Mouse (Mus musculus): ENCODE results near the gene Cd300ld3.

Gene Cd300ld3

DNA sequence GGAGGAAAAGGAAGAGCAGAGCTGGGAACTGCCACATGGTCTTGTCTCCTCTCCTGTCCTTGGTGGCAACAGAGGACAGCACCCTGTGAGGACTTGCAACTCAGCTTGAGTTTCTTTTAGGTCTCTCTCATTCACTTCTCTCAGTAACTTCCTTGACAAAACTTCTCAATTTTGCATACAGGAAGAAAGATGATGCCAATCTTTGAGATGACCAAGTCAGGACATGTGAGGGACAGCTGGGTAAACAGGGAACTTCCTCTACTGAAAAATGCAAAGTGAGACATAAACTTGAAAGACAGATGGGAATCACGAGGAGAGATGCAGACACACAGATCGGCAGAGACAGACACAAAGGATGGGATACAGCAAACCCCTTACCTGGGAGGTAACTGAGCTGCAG is at the start of gene Cd300ld3:
TSS of gene Cd300ld3 (minus strand) at position 151 of the 400 bp plus-strand sequence.
- peak; percentile 57 for DNase-seq (ENCODE audit: low read depth)

DNA sequence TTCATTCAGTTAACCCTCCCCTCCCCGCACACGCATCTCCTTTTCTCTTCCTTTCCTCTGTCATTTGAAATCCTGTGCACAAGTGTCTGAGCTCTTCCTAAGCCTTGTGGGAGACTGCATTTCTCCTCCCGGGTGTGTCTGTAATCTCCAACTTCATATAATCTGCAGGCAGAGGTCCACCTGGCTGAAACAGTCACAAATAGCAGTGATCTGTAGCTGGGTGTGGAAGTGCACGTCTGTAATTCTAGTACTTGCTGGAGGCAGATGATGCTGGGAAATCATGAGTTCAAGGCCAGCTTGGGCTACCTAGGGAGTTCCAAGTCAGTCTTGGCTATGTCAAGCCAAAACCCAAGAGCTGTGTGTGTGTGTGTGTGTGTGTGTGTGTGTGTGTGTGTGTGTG is 43.9 kb upstream of the Cd300ld3 start:
- no peak for DNase-seq (ENCODE audit: low read depth)

DNA sequence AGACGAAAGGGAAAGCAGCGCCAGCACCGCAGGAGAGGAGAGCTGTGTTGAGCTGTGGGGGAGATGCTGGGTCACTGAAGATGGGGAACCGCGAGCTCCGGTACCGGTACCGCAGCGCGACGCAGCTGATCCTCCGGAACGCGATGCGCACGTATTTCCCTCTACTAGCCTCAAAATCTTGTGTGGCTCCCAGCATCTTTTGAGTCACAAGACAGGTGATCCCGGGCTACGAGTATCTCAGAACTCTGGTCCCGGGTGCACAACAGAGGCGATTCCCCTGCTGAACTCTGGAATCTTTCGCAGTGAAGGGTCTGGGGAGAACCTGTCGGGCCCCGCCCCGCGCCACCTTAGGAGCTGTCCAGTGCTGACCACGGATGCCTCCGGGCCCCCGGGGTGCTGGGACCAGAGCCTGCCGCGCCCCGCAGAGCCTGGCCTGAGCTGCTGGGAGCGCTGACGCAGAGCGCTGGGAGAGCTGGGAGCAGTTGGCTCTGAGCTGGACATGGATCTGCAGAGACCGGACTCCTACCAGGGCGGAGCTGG is 43.2 kb upstream of the Cd300ld3 start, which contains the start of gene Rab37:
TSS of gene Rab37 (plus strand) at position 70 of the 540 bp plus-strand sequence.
- no peak for DNase-seq (ENCODE audit: low read depth)

DNA sequence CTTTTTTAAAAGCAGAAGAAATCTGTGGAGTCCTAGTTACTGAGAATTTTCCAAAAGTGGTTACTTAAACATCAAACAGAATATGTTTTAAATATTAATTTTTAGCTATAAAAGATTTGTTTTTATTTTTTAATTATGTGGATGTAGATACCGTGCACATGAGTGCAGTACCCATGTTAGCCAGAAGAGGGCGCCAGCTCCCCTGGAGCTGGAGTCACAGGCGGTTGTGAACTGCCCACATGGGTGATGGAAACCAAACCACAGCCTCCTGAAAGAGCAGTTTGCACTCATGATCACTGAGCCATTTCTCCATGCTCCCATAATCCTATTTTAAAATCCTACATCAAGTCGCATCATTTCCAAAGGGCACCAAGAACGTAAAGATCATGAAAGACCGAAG is 41.6 kb upstream of the Cd300ld3 start:
- peak; percentile 25 for DNase-seq (ENCODE audit: low read depth)

DNA sequence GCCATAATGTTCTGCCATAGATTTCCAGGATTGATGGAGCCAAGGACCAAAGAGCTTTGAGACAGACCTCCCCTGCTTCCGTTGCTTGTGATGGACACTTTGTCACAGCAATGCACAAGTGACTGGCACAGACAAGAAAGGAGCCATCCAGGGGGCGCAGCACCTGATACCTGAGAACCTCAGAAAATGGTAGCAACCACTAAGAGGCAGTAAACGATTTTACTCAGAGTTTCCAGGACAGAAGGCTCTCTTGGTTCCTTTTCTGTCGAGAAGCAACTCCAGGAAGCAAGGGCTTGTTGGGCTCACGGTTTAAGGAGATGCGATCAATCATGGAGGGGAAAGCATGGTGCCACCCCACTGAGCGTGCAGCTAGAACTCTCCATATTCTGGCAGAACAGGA is 38.0 kb upstream of the Cd300ld3 start:
- DNase-seq (ENCODE audit: low read depth): no peak

DNA sequence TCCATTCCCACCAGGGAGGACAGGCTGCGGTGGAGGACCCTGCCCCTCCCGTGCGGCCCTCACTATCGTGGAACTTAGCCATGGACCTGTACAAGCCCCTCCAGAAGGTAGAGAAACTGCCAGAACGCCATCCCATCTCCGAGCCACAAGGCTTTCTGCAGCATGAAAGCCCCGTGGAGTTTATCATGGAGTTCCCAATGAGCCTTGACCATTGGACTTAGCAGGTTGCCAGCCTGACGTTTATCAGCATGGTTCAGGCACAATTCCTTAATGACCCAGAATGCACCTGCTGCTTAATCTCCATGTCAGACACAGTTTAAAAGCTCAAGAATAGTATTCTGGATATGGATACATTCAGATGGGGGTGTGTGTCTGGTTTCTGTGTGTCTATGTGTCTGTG is 36.9 kb upstream of the Cd300ld3 start:
- no peak for DNase-seq (ENCODE audit: low read depth)

DNA sequence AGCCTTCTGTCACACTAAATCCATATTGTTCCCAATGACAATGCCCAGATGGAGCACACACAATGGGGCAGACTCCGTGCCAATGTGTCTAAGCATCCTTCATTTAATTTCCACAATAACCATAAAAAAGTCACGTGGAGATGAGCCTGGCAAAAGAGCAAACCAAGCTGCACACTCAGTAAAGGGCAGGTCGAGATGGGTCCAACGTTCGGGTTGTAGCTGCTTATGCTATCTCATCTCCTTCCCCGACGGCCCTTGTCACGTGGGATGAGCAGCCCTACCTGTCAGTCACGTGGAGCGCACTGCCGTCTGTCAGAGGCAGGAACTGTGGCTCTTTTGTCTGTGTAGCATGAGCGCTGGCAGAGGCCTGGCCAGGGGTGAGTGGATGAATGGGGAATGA is 36.4 kb upstream of the Cd300ld3 start:
- no peak for DNase-seq (ENCODE audit: low read depth)

DNA sequence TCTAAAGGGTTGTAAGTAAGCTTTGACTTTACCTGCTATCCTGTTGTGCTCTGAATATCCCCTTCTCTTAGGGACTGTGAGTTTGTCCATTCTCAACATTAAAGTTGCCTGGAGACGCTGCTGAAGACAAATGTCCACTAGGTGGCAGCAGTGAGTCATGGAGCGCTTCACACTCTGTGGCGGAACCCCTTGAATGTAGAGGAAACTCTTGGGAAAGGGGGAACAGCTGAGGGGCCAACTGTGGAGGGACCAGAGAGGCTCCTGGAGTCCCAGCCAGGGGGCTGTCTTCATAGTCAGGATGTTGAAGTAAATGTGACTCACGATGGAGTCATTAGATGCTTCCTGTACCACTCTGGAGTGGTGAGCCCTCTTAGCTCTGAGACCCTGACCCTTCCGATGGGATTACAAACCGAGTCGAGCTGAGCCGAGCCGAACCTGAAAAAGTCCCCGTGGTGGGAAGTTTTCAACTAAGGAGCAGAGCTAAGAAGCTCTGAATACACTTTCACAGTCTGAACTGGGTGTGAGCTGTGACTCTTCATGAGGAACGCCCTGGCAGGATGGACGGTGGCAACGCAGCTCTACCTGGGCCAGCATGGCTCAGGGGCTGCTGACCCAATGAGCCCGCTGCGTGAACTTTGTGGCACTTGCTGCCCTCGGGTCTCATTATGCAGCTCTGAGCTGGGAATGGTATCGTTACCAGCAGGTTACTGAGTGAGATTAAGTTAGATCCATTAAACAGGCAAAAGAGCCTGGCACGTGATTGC is 35.3 kb upstream of the Cd300ld3 start:
- DNase-seq (ENCODE audit: low read depth): peak; percentile 76

DNA sequence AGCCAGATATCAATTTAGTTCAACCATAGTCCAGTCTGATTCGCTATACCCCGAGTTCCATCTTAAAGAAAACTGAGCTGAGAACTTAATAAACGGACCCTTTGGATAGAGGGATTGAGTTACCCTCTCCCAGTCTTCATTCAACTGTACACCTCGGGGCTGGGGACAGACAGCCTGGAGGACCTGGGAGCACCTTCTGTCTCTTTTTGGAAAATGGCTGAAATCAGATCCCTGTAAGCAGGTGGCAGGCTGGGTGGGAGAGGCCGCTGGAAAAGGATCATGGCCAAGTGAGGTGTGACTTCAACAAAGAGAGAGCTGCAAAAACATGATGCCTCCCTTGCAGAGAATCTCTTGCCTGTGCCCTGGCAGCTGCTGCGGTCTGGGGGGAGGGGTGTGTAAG is 34.0 kb upstream of the Cd300ld3 start:
- DNase-seq (ENCODE audit: low read depth): no peak

DNA sequence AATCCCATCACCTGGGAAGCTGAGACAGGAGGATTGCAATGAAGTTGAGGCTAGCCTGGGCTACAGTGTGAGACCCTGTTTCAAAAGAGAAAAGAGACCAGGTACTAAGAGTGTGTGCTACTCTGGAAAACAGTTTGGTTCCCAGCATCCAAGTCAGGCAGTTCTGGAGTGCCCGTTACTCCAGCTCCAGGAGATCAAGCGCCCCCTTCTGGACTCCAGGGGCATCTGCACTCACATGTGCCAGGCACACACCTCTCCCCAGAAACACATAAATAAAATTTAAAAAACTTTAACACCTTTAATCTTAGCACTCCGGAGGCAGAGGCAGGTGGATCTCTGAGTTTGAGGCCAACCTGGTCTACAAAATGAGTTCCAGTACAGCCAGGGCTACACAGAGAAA is 33.2 kb upstream of the Cd300ld3 start:
- peak; percentile 14 for DNase-seq (ENCODE audit: low read depth)

DNA sequence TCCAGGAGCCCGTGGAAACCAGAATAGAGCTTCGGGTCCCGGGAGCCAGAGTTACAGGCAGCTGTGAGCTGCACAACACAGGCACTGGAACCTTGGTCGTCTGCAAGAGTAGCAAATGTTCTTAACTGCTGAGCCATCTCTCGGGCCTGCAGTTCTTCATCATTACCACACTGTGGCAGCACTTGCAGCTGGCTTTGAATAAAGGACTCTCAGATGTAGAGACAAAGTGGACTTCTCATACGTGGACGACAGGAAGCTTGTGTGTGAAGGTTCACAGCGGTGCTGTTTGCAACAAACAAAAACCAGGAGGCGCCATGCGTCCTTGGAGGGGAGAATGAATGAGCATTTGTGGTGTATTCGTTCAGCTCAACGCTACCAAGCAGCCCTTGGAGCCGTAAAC is 32.7 kb upstream of the Cd300ld3 start:
- peak; percentile 85 for DNase-seq (ENCODE audit: low read depth)

DNA sequence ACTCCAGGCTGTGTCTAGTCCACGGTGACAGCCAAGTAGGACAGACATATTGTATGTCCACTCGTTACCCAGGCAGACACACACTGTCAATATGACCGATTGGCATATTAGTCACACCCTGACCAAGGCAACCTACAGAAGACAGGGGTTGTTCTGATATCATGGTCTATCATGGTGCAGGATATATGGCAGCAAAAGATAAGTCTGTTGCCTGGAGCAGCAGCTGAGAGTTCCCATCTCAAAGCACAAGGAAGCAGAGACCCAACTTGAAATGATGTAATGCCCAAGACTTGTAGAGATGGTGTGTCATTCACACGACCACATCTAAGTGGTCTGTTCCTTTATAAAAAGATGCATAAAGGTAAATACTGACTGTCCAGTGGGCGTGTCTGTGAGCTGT is 30.5 kb upstream of the Cd300ld3 start:
- DNase-seq (ENCODE audit: low read depth): peak; percentile 48

DNA sequence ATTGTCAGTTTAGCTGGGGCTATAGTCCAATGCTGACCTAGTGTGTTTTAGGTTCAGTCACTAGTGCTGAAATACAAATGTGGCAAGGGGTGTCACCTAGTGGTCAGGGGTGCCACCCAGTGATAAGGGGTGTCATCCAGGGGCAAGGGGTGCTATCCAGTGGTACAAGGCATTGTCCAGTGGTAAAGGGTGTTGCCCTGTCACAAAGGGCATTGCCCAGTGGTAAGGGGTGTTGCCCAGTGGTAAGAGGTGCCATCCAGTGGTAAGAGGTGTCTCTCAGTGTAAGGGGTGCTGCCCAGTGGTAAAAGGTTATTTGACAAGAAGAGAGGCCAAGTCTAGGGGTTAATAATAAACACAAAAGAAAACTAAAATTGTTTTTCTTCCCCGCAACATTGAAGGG is 29.2 kb upstream of the Cd300ld3 start:
- DNase-seq (ENCODE audit: low read depth): no peak

DNA sequence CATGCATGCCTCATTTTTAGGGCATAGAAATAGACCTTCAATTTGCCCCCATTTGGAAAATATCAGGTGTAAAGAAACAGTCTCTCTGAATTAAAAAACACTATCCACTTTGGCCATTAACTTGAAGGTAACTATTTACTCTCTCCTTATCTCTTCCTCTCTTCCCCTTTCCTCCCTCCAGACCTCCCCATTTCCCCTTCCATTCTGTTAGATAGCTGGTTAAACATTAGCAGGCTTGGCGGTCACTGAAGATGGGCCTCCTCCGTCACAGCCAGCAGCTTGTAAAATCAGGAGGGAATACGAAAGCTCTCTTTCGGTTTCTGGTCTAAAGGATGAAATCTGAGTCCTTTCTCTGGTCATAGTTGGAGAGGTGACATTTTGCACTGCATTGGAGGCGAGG is 27.6 kb upstream of the Cd300ld3 start:
- no peak for DNase-seq (ENCODE audit: low read depth)

DNA sequence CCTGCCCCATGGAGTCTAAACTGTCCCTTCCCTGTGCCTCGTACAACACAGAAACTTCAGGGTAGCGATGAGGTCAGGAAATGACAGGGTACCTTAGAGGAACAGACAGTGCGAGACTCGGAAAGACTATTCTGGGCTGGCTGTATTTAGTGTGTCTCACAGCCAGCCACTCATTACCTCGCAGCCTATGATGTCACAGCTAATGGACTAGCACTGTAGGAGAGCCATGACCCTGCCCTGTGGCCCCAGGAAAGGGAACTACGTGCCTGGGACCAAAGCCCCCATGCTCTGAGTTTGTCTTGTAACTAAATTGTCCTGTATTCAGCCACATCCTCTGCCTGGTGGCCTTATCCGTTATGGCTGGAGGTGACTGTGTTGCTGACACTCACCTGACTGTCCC is 27.2 kb upstream of the Cd300ld3 start:
- peak; percentile 24 for DNase-seq (ENCODE audit: low read depth)

DNA sequence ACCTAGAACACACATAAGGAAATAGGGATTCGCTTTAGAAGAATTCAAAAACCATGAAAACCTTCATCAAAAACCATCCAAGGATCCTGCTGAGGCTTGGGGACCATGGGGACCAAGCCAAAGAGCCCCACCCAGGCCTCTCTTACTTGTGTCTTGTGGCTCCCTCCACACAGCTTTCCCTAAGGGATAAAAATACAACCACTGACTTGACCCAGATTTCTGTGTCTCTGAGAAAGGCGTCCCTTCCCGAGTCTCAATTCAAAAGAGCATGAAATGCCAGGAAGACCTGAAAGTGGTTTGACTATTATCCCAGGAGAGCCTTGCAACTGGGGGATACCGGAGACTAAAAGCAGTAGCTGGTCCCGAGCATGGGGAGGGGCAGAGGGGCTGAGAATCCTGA is 24.8 kb upstream of the Cd300ld3 start:
- no peak for DNase-seq (ENCODE audit: low read depth)

DNA sequence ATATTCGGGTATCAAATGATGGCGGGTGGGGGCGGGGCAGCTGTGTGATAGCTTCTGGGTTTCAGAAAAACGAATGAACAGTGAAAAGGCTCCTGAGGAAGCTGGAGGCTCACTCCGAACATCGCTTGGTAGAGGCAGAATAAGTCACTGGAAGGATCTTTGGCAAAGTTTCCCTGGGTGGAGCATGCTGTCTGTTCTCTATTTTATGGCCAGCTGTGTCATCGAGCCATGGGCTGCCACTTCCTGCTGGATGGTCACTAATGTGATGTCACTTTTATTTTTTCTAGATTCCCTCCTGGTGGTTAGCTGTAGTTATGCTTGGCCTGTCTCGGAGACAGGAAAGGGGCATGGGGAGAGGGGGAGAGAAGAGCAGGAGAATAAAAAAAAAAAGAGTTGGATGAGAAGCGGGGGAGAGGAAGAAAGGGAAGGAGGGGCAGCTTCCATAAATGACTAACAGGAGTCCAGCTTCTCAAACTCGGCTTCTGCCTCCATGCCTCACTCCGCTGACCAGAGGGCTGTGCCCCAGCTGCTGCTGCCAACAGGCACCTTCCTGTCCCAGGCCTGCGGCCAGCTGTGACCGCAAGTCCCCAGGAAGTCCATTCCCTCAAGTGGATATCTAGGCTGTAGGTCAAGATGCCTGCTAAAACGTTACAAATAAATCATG is 23.6 kb upstream of the Cd300ld3 start:
- peak; percentile 90 for DNase-seq (ENCODE audit: low read depth)

DNA sequence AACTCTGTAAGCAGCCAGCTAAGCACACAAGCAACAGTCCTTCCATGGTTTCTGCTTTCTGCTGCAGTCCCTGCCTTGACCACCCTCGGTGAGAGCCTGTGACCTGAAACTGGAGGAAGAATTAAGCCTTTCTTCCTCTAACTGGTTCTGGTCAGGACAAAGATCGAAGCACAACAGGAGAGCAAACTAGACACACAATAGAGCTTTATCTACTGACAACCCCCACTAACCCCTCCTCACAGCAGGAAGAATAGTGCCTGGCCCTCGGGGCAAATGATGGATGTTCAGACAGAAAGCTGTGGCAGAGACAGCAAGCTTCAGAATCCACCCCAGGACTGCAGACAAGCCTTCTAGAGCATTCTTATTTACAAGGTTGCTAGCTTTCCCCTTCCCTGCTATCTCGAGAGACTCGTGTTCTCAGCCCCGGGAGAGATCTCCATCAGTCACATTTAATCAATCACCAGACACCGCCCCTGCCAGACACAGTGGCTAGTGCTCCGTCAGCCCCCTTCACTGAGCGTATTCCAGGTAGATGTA is 22.9 kb upstream of the Cd300ld3 start:
- DNase-seq (ENCODE audit: low read depth): no peak

DNA sequence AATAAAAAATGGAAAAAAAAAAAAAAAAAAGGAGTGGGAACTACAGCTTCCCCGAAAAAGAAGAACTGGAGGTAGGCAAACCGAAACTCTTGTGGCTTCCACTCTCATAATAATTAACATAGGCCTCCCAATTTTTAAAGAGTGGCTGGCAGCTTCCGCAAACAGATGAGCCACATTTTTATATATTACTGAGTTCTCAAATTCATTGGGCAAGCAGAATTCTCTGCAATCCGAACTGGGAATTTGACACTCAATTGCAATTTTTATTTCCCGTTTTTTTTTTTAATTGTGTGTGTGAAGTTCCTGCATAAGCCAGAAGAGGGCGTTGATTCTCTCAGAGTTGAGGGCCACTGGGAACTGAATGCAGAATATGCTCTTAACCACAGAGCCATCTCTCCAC is 18.6 kb upstream of the Cd300ld3 start:
- DNase-seq (ENCODE audit: low read depth): no peak

DNA sequence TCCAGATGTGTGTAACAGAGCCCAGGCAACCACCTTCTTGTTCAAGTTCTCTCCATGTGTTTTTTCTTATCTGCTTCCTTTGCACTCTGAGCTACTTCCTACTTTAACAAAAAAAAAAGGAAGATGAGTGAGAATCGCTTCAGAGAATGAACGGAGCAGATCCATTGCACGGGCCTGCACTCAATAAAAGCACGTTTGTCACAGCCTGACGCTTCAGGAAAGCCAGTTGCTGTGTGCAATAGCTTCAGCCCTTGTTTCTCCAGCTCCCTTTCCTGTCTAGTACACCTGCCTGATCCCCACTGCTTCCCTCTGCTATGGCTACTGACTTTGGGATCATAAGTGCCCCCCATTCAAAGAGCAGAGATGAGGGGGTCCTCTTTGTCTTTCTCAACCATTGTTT is 13.9 kb upstream of the Cd300ld3 start, which contains the start of gene Cd300e:
TSS of gene Cd300e (minus strand) at position 101 of the 400 bp plus-strand sequence.
- DNase-seq (ENCODE audit: low read depth): no peak

DNA sequence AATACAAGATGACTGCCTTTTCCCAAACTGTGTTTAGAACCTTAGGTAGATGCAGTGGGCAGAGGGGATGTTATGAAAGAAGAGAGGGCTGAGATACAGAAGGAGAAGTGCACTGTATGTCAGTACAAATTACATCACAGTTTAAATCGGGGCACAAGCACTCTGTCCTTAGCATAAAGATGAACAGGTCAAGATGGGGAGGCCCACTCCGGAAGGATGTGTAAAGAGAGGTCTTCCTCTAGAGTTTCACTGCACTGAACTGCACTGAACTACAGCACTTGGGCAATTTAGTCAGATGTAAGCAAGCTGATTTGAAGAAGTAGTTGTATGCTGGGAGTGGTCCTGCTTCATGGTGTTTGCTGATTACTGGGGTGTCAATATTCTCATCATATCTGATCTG is 11.6 kb upstream of the Cd300ld3 start:
- DNase-seq (ENCODE audit: low read depth): no peak

DNA sequence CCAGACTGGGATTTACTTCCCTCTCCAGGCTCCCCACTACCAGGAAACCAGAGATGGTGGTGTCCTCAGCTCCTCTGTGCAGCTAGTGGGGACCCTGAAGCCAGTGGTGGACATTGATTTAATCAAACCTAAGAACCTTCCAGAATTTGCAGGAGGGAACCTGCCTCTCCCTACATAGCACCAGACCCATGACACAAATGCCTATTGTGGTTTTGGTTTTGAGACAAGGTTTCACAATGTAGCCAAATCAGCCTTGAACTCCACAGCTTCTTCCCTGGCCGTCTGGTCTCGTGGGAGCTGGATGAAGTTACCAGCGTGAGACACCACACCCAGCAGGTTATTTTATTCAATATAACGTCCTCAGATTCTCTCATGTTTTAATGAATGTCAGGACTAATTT is 10.5 kb upstream of the Cd300ld3 start:
- DNase-seq (ENCODE audit: low read depth): peak; percentile 42

DNA sequence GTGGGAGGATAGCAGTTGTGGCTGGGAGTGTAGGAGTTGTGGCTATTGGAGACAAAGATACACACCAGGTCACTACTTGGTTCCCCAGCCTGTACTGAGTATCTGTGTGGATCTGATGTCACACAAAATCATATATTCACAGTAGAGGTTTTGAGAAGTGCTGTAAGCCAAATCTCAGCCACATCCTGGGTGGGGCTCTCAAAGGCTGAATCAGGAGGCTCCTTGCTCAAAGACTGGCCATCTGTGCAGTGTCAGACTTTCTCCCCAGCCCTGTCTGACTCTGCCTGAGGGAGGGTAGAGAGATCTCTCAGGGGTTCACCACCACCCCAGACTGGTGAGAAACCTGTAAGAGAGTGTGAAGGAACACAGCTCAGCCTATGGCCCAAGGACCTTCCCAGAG is 6.3 kb upstream of the Cd300ld3 start:
- DNase-seq (ENCODE audit: low read depth): no peak
